Mouse (Mus musculus) embryonic facial prominence, embryonic 15.5 days (tissue): ENCODE data around the gene Smoc2. TPM values are rescaled to one million over a fixed set of nuclear protein-coding genes. Genes with fewer than 3 reads are reported as not detected.
A peak's percentile ranks its signal among the peaks of the same experiment; 100 is the strongest.

ENCODE experiments used
- ATAC-seq: fragments of 200-750 bp; cut with Nextera tagmentation; 2 replicates; pipeline ENCODE4 v1.8.0; 2017; ENCODE audit warnings: low read depth, moderate TSS enrichment; ENCODE audit not compliant: insufficient number of reproducible peaks, low FRiP score, low TSS enrichment
- H3K27ac ChIP-seq: fragments of 300-500 bp; sonication (generic); replicated peaks from 2 replicates; pipeline ENCODE4 v1.5.1; 2015; ENCODE audit warnings: mild to moderate bottlenecking, inconsistent platforms
- H3K27me3 ChIP-seq: fragments of 300-500 bp; sonication (generic); 2 replicates; pipeline ENCODE4 v1.6.1; 2015; ENCODE audit warnings: inconsistent platforms
- H3K36me3 ChIP-seq: fragments of 300-500 bp; sonication (generic); 2 replicates; pipeline ENCODE4 v1.6.1; 2015; ENCODE audit warnings: mild to moderate bottlenecking, inconsistent platforms
- H3K4me1 ChIP-seq: fragments of 300-500 bp; sonication (generic); 2 replicates; pipeline ENCODE4 v1.6.1; 2015; ENCODE audit warnings: inconsistent platforms
- H3K4me2 ChIP-seq: fragments of 300-500 bp; sonication (generic); replicated peaks from 2 replicates; pipeline ENCODE4 v1.6.1; 2015; ENCODE audit warnings: mild to moderate bottlenecking, inconsistent platforms
- H3K4me3 ChIP-seq: fragments of 300-500 bp; sonication (generic); replicated peaks from 2 replicates; pipeline ENCODE4 v1.5.1; 2015; ENCODE audit warnings: mild to moderate bottlenecking, inconsistent platforms
- H3K9ac ChIP-seq: fragments of 300-500 bp; sonication (generic); 2 replicates; pipeline ENCODE4 v1.6.1; 2015; ENCODE audit warnings: inconsistent platforms
- H3K9me3 ChIP-seq: fragments of 300-500 bp; sonication (generic); replicated peaks from 2 replicates; pipeline ENCODE4 v1.6.1; 2016; ENCODE audit warnings: inconsistent platforms
- whole genome bisulfite sequencing: fragments of 180-500 bp; shearing (Covaris S2); methylation state at CpG from one replicate; pipeline ENCODE4 v1.1.7; 2015; 5-methylcytosine and 5-hydroxymethylcytosine counted together
- polyA plus RNA-seq: library from polyadenylated mRNA; unstranded; fragments of >200 nt; fragmentation: Nextera tagmentation; extraction: Ambion mirVana; gene quantifications from 2 replicates; pipeline ENCODE4 v1.2.1, GENCODE M21; 2015

Gene Smoc2
- polyA plus RNA-seq, 1 experiment from 2014 or later, result 177 TPM

DNA sequence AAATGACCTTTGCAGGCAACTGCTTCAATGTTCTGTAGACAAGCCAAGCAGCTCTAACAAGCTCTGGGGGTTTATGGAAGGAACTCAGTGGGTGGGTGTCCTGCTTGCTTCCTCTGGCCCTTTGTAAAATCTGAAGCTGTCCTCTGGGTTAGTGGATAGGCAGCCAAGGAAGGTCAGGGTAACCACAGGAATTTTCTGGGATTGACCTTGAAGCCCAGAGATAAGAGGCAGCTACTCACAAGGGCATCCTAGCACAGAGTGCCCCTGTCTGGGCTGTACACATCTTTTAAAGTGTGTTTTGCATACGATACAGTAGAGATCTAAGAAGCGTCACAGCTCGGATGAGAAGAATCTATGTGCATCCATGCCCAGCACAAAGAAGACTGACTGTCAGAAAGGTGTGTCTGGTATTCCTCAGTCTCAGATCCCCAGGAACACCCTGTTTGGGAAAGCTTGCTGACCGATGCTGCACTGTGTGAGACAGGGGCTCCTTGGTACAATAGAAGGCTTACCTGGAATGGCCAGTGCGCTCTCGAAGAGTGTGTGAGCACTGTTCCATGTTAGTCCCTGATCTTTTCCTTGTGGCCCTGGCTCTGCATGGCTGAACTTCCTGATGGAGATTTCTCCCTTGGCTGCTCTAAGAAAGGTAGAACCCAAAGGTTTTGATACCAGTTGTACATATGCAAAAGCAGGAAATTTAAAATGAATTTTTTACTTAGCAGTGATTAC is 69.9 kb downstream of the Smoc2 start:
- Histone ChIP-seq H3K4me1 (no peaks in the 10 kb centered on the region), H3K4me2 (no peak overlapping the region), H3K36me3 (no peaks in the 10 kb centered on the region), H3K27me3 (no peaks in the 10 kb centered on the region), H3K9ac (no peak overlapping the region), H3K9me3 (no peaks in the 10 kb centered on the region), H3K4me3 (no peak overlapping the region), H3K27ac (no peak overlapping the region)
- ATAC-seq, result no peak
- 91% methylated on average over 6 of the region's 6 CpGs for WGBS

DNA sequence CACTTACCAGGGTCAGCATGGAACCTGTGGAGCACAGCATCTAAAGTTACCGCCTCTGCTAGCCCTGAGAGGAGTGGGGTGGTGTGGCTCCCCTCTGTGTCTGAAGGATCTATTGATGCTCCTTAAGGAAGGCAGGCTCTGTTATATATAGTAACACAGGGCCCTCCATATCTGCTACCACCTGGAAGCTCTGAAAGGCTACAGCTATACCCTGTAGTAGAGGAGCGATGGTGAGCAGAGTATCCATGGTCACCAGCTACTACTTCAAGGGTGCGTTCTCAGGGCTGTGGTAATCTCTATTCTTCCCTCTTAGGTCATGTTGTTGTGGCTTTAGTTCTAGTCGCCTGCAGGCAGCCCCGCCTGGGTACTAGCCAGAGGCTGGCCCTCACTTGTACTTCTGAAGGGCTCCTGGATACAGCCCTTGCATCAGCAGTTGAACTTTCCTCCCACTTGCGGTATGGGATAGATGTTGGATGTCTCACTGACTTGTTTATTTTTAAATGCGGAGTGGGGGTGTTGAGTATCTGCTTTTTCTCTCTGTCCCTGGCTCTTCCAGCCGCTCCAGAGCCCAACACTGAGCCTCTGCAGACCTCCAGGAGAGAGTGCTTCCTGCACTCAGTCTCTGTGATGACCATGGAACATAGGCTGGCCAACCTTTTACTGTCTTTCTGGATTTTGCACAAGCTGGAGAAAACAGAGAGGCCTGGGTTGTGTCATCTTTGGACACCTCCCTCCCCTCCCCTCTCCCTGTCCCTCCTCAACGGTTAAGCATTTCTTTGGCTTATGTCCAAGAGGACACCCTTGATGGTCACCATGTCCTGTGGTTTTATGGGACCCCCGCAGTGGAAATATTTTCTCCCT is 74.1 kb downstream of the Smoc2 start:
- H3K4me2 ChIP-seq, result no peak overlapping the region
- no peak overlapping the region for H3K9ac ChIP-seq
- ATAC-seq, result no peak
- H3K4me3 ChIP-seq, result no peak overlapping the region
- H3K27ac ChIP-seq, result no peak overlapping the region
- no peaks in the 10 kb centered on the region for H3K36me3 ChIP-seq
- WGBS, result 82% methylated on average over 10 of the region's 10 CpGs
- no peaks in the 10 kb centered on the region for H3K4me1 ChIP-seq
- no peaks in the 10 kb centered on the region for H3K27me3 ChIP-seq
- no peaks in the 10 kb centered on the region for H3K9me3 ChIP-seq

DNA sequence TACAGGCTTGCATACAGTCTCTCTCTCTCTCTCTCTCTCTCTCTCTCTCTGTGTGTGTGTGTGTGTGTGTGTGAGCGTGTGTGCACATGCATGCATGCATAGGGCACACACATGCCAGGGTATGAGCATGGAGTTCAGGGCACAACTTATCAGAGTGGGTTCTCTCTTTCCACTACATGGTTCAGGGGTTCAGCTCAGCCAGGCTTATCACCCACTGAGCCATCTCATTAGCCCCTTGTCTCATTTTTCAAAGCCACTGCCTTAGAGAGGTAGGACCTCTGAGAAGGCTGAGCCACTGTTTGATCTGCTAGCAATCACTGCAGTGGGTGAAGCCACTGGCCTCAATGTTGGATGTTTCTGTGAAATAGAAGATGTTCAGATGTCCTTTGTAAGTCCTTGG is 82.2 kb downstream of the Smoc2 start:
- WGBS, result 89% methylated on average over 1 of the region's 1 CpGs
- H3K4me3 ChIP-seq, result no peak overlapping the region
- H3K4me2 ChIP-seq, result no peak overlapping the region
- H3K9me3 ChIP-seq, result no peaks in the 10 kb centered on the region
- H3K36me3 ChIP-seq, result no peaks in the 10 kb centered on the region
- H3K27me3 ChIP-seq, result no peaks in the 10 kb centered on the region
- H3K4me1 ChIP-seq, result no peaks in the 10 kb centered on the region
- H3K9ac ChIP-seq, result no peak overlapping the region
- ATAC-seq, result no peak
- no peak overlapping the region for H3K27ac ChIP-seq

DNA sequence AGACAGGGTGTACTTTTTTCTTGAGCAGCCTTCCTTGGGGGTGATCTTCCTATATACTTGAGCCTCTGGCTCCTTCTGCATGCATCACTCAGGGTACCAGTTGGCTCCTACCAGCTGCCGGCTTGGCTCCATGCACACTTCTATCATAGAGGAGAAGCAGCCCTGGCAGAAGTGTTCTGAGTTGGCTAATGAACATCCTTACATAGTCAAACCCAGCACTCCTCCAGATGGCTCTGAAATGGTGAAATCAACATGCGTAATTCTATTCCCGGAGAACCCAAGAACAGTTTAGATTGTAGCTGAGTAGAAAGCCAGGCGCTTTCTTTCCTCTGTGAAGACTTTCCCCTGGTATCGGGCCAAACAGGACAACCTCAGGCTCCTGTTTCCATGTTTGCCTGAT is 91.2 kb downstream of the Smoc2 start:
- no peak overlapping the region for H3K9ac ChIP-seq
- no peak overlapping the region for H3K4me3 ChIP-seq
- H3K27me3 ChIP-seq, result peaks cover 4% of the 10 kb centered on the region; the same call in 1 of the 2 replicates
- H3K36me3 ChIP-seq, result no peaks in the 10 kb centered on the region
- no peak for ATAC-seq
- H3K9me3 ChIP-seq, result no peaks in the 10 kb centered on the region
- WGBS, result 84% methylated on average over 5 of the region's 5 CpGs
- H3K27ac ChIP-seq, result no peak overlapping the region
- H3K4me2 ChIP-seq, result no peak overlapping the region
- H3K4me1 ChIP-seq, result peaks cover 15% of the 10 kb centered on the region

DNA sequence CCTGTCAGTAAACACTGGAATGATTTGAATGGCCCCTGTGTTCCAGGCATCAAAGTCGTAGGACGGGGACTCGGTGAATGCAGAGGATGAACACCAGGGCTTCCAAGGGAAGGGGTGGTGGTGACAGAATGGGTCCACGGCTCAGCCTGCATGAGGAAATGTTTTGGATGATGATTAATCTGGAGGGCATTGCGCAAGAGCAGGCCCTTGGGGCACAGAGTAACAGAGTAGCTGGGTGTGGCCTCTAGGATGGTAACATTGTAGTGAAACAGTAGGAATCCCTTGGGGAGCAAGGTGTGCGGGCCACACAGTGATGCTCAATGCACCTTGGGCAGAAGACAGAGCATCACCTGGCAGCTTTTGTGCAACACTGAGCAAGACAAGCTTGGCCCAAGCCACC is 92.3 kb downstream of the Smoc2 start:
- ATAC-seq, result no peak
- Histone ChIP-seq H3K9me3 (no peaks in the 10 kb centered on the region), H3K27me3 (peaks cover 4% of the 10 kb centered on the region; the same call in 1 of the 2 replicates), H3K36me3 (no peaks in the 10 kb centered on the region), H3K4me2 (no peak overlapping the region), H3K4me1 (peaks cover 15% of the 10 kb centered on the region), H3K9ac (no peak overlapping the region), H3K27ac (no peak overlapping the region), H3K4me3 (no peak overlapping the region)
- WGBS, result 53% methylated on average over 6 of the region's 6 CpGs

DNA sequence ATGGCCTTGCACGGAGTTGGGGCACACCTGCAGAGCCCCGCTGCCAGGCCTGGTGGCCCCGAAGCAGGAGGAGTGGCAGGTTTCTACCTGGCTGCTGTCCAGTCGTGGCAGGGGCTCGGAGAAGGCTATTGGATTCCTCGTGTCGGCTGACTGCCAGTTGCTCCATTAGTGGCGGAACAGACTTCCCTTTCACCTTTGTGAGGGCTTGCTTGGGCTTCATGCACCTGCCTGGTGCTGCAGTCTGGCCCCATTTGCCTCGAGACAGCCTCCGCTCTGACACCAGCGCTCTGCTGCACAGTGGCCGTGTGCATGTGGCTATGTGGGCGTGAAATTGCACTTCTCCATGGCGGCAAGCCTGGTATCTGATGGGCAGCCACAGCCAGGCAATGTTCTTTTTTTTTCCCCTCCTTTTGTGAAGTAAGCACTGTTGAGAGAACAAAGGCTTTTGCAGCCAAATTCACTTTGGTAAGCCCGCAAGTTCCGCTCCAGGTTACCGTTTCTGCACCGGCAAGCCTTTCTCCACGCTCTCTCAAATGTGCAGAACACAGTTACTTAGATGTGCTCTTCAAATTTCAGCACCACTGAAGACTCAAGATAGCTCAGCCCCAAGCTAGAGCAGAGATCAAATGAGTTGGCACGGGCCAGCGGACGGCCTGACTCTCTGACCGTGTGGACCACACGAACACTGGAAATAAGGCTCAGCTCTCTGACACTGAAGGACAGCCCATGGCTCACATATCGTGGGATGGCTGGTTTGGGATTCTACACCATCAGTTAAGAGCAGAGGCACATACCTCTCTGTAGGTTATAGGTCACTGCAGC is 93.2 kb downstream of the Smoc2 start:
- H3K36me3 ChIP-seq, result no peaks in the 10 kb centered on the region
- H3K4me1 ChIP-seq, result peaks cover 17% of the 10 kb centered on the region
- no peak overlapping the region for H3K9ac ChIP-seq
- H3K9me3 ChIP-seq, result no peaks in the 10 kb centered on the region
- no peak overlapping the region for H3K27ac ChIP-seq
- no peak overlapping the region for H3K4me2 ChIP-seq
- WGBS, result 46% methylated on average over 25 of the region's 25 CpGs
- peaks cover 4% of the 10 kb centered on the region; the same call in 1 of the 2 replicates for H3K27me3 ChIP-seq
- ATAC-seq, result peak; percentile 59; the same call in 1 of the 2 replicates
- no peak overlapping the region for H3K4me3 ChIP-seq

DNA sequence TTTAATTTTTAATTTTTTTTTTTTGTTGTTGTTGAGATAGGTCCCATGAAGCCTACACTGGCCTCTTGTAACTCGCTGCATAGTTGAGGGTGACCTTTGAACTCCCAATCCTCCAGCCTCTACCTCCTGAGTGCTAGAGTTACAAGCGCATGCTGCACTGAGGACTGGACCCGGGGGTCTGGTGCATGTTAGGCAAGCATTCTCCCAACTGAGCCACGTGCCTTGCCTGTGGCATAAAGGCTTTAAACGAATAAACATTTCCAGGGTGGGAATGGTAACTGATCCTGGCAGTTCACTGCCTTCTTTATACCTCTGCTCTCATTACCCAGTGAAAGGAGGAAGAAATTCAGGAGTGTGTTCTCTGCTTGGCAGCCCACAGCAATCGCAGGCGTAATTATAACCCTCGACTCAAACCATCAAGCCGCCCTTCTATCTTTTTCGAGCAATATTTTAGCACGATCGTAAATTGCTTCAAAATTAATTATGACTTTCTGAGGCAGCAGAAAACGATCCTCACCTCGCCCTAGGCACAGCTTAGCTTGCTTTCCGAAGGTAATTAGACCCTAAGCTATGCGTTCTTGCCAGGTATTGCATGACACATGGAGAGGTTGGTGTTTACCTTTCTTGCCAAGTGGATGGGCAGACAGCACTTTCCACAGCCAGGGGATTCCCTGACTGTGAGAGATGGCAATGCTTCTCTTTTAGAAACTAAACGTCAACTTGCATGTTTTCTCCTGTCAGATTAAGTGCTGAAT is 99.6 kb downstream of the Smoc2 start:
- no peaks in the 10 kb centered on the region; the same call in 1 of the 2 replicates for H3K27me3 ChIP-seq
- H3K36me3 ChIP-seq, result no peaks in the 10 kb centered on the region
- 26% methylated on average over 17 of the region's 17 CpGs for WGBS
- ATAC-seq, result peak; percentile 25; the same call in 1 of the 2 replicates
- H3K4me2 ChIP-seq, result no peak overlapping the region
- H3K4me1 ChIP-seq, result peaks cover 29% of the 10 kb centered on the region
- no peaks in the 10 kb centered on the region for H3K9me3 ChIP-seq
- H3K27ac ChIP-seq, result peak overlapping the region; percentile 34; the same call in 1 of the 2 replicates
- H3K9ac ChIP-seq, result no peak overlapping the region
- H3K4me3 ChIP-seq, result no peak overlapping the region

DNA sequence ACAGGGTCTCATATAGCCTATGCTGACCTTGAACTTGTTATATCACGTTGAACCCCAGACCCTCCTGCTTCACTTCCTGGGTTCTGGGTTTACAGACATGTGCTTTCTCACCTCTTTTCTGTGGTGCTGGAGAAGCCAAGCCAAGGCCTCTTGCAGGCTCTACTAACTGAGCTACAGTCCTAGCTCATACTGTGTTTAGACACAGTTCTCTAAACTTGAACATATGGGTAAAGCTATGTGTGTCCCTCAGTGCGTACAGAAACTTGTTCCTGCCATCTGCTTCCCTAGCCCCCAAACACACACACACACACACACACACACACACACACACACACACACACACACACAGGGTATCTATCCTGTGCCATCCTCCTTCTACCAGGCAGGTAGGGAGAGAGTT is 100.2 kb downstream of the Smoc2 start:
- Histone ChIP-seq H3K9ac (no peak overlapping the region), H3K9me3 (no peaks in the 10 kb centered on the region), H3K4me2 (no peak overlapping the region), H3K36me3 (no peaks in the 10 kb centered on the region), H3K27ac (no peak overlapping the region), H3K4me1 (peaks cover 29% of the 10 kb centered on the region), H3K27me3 (no peaks in the 10 kb centered on the region), H3K4me3 (no peak overlapping the region)
- ATAC-seq, result no peak
- whole genome bisulfite sequencing, result 61% methylated on average over 2 of the region's 2 CpGs

DNA sequence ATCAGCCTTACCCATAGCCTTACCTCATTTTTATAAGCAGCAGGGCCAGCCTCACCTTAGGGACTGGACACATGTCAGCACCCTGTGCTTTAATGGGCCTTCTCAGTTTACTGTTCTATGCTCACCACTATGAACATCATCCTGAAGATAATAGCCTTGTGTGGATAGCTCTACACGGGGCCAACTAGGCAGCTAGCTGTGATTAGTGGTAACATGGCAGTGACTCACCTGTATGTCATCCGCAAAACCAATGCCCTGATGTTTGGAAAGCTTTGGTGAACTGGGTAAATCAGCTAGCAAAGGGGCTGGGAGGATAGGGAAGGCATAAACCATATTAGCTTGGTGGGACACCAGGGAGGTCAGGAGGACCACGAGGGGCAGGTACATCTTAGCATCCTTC is 100.7 kb downstream of the Smoc2 start:
- no peak for ATAC-seq
- Histone ChIP-seq H3K36me3 (no peaks in the 10 kb centered on the region), H3K27me3 (no peaks in the 10 kb centered on the region), H3K9ac (no peak overlapping the region), H3K27ac (no peak overlapping the region), H3K9me3 (no peaks in the 10 kb centered on the region), H3K4me1 (peaks cover 29% of the 10 kb centered on the region), H3K4me3 (no peak overlapping the region), H3K4me2 (no peak overlapping the region)
- 73% methylated on average over 3 of the region's 3 CpGs for WGBS

DNA sequence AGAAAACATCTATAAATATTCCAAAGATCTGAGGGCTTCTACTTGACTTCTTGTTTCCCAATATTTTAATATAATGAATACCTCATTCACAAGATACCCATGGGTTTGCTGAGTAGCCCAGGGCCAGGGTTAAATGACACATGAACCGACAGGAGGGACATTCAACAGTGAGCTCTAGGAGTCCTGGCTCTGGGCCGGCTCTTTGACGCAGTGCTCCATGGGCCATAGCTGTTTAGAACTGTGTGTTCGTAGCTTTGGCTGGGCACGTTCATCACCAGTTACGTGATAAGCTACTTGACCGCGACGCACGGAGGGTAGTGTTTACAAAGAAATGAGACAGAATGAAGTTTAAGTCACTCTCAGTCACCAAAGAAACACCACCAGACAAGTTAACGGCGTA is 101.2 kb downstream of the Smoc2 start:
- Histone ChIP-seq H3K4me3 (no peak overlapping the region), H3K27ac (no peak overlapping the region), H3K4me2 (no peak overlapping the region), H3K27me3 (no peaks in the 10 kb centered on the region), H3K4me1 (peaks cover 29% of the 10 kb centered on the region), H3K9ac (no peak overlapping the region), H3K36me3 (no peaks in the 10 kb centered on the region), H3K9me3 (no peaks in the 10 kb centered on the region)
- 78% methylated on average over 12 of the region's 12 CpGs for WGBS
- ATAC-seq, result no peak
